Mouse (Mus musculus): ENCODE measurements around the gene Fndc8.

GRCm38 (mm10) chr11:82897478-82897877 is 5.6 kb downstream of the Fndc8 start:
- TF ChIP-seq CTCF (IDR thresholded peaks at IDR 0.05) (no peak), EP300 (IDR thresholded peaks at IDR 0.05) (no peak)

All from lung, postnatal 0 days (tissue).